Mouse (Mus musculus): ENCODE data around the gene Ndufb5. TPM values are rescaled to one million over a fixed set of nuclear protein-coding genes. Genes with fewer than 3 reads are reported as not detected.
"Not testable (repeated sequence)": the region's sequence is repeated elsewhere in the genome, so short reads cannot be mapped to it uniquely, and the experiment has no call there.

Ndufb5 gene
- polyA plus RNA-seq (2015; fragmentation: Nextera tagmentation; extraction: Ambion mirVana): 447 and 650 TPM in 2 replicates

- H3K4me3 ChIP-seq: peak within 1 kb of the TSS; percentile 63
- peak within 1 kb of the TSS; percentile 93 for H3K27ac ChIP-seq
- no peaks in the 10 kb centered on the region for H3K27me3 ChIP-seq
- H3K4me1 ChIP-seq (replicated peaks): peaks cover 19% of the 10 kb centered on the region
- under 1% methylated on average over 62 of the region's 62 CpGs for WGBS
- H3K9me3 ChIP-seq (replicated peaks): no peaks in the 10 kb centered on the region
- H3K4me2 ChIP-seq: peak within 1 kb of the TSS; percentile 64
- peak within 1 kb of the TSS; percentile 78 for H3K9ac ChIP-seq
- H3K36me3 ChIP-seq: peaks cover 29% of the 10 kb centered on the region
- peak; percentile 97 for ATAC-seq (replicated peaks; ENCODE audit: insufficient number of reproducible peaks, insufficient read depth, low FRiP score, low read depth)
Measured at GRCm38 (mm10) chr3:32736244-32737171, at the start of gene Ndufb5. Ndufb5 (plus strand) TSS chr3:32736990.

DNA sequence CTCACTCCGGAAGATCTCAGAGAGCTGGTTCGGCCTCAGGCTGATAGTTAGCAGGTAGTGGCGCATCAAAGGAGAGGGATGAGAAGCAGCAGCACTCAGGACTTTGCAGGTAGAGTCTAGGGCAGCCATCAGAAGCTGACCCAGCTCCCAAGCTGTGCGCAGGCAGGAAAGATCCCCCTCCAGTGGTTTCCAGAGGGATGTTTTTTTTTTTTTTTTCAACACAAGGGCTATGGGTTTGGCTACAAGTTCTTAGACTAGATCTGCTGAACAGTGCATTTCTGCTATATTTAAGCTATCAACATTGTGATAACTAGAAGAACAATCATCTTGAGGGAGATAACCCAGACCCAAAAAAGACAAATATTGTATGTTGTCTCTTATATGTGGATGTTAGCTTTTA is 49.6 kb upstream of the Ndufb5 start:
- H3K4me3 ChIP-seq: no peak overlapping the region
- no peak overlapping the region for H3K4me2 ChIP-seq
- no peak for ATAC-seq (replicated peaks; ENCODE audit: insufficient number of reproducible peaks, insufficient read depth, low FRiP score, low read depth)
- H3K36me3 ChIP-seq: no peaks in the 10 kb centered on the region
- no peak overlapping the region for H3K27ac ChIP-seq
- 0 out of 2 replicates have a peak, but pooled peaks cover 2% of the 10 kb centered on the region for H3K4me1 ChIP-seq (replicated peaks)
- no peaks in the 10 kb centered on the region for H3K27me3 ChIP-seq
- 66% methylated on average over 4 of the region's 4 CpGs for WGBS
- H3K9me3 ChIP-seq (replicated peaks): no peaks in the 10 kb centered on the region
- H3K9ac ChIP-seq: no peak overlapping the region

DNA sequence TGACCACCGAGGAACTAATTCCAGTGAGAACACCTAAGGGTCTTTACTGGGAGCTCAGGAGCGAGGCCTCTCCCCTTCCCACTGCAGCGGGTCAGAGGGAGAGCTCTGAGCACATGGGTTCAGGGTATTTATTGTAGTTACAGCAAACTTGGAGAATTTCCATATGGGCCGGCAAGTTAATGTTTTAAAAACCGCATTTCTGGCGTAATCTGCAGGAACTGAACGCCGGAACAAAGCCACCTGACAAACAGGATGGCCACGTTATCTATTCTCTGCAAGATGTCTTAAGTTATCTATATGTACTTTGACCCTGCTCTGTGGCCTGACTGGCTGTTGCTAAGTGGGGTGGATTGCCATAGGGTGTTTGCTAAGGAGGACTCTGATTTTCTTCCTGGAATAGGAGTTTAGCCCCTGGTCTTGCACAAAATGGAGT is 47.2 kb upstream of the Ndufb5 start:
- Histone ChIP-seq H3K27me3 (no peaks in the 10 kb centered on the region), H3K36me3 (no peaks in the 10 kb centered on the region), H3K4me3 (no peak overlapping the region), H3K27ac (no peak overlapping the region), H3K9ac (no peak overlapping the region), H3K9me3 (replicated peaks) (no peaks in the 10 kb centered on the region), H3K4me1 (replicated peaks) (0 out of 2 replicates have a peak, but pooled peaks cover 4% of the 10 kb centered on the region), H3K4me2 (no peak overlapping the region)
- no peak for ATAC-seq (replicated peaks; ENCODE audit: insufficient number of reproducible peaks, insufficient read depth, low FRiP score, low read depth)
- 56% methylated on average over 9 of the region's 9 CpGs for WGBS

GRCm38 (mm10) chr3:32690008-32690407 is 46.8 kb upstream of the Ndufb5 start:
- H3K9me3 ChIP-seq (replicated peaks): no peaks in the 10 kb centered on the region
- no peak overlapping the region for H3K4me2 ChIP-seq
- ATAC-seq (replicated peaks; ENCODE audit: insufficient number of reproducible peaks, insufficient read depth, low FRiP score, low read depth): no peak
- no peak overlapping the region for H3K27ac ChIP-seq
- no peaks in the 10 kb centered on the region for H3K36me3 ChIP-seq
- H3K9ac ChIP-seq: no peak overlapping the region
- H3K27me3 ChIP-seq: no peaks in the 10 kb centered on the region
- no peak overlapping the region for H3K4me3 ChIP-seq
- 0 out of 2 replicates have a peak, but pooled peaks cover 4% of the 10 kb centered on the region for H3K4me1 ChIP-seq (replicated peaks)
- 80% methylated on average over 3 of the region's 3 CpGs for WGBS

DNA sequence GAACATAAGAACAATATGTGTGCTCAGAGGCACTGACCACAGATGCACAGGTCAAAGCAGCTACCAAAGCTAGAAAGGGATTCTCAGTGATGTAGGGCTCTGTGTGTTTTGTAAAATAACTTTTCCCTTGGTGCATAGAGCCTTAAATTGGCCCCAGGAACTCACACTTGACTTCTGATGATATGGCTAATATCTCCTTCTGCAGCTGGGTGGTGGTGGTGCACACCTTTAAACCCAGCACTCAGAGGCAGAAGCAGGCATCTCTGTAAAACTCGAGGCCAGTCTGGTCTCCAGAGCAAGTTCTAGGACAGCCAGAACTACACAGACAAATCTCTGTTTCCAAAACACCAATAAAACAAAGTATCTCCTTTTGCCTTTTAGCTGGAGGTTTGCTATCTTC is 45.9 kb upstream of the Ndufb5 start:
- no peak for ATAC-seq (replicated peaks; ENCODE audit: insufficient number of reproducible peaks, insufficient read depth, low FRiP score, low read depth)
- no peaks in the 10 kb centered on the region for H3K27me3 ChIP-seq
- 38% methylated on average over 1 of the region's 1 CpGs for WGBS
- H3K4me1 ChIP-seq (replicated peaks): 0 out of 2 replicates have a peak, but pooled peaks cover 4% of the 10 kb centered on the region
- H3K9me3 ChIP-seq (replicated peaks): no peaks in the 10 kb centered on the region
- H3K36me3 ChIP-seq: no peaks in the 10 kb centered on the region
- no peak overlapping the region for H3K4me2 ChIP-seq
- H3K9ac ChIP-seq: no peak overlapping the region
- H3K27ac ChIP-seq: no peak overlapping the region
- no peak overlapping the region for H3K4me3 ChIP-seq

- 56% methylated on average over 5 of the region's 5 CpGs for WGBS
- H3K36me3 ChIP-seq: no peaks in the 10 kb centered on the region
- H3K27me3 ChIP-seq: no peaks in the 10 kb centered on the region
- H3K9me3 ChIP-seq (replicated peaks): no peaks in the 10 kb centered on the region
- no peak overlapping the region for H3K9ac ChIP-seq
- H3K4me2 ChIP-seq: no peak overlapping the region
- 0 out of 2 replicates have a peak, but pooled peaks cover 4% of the 10 kb centered on the region for H3K4me1 ChIP-seq (replicated peaks)
- no peak overlapping the region for H3K4me3 ChIP-seq
- H3K27ac ChIP-seq: no peak overlapping the region
- ATAC-seq (replicated peaks; ENCODE audit: insufficient number of reproducible peaks, insufficient read depth, low FRiP score, low read depth): no peak
Measured at GRCm38 (mm10) chr3:32691841-32692240, 44.9 kb upstream of the Ndufb5 start.

DNA sequence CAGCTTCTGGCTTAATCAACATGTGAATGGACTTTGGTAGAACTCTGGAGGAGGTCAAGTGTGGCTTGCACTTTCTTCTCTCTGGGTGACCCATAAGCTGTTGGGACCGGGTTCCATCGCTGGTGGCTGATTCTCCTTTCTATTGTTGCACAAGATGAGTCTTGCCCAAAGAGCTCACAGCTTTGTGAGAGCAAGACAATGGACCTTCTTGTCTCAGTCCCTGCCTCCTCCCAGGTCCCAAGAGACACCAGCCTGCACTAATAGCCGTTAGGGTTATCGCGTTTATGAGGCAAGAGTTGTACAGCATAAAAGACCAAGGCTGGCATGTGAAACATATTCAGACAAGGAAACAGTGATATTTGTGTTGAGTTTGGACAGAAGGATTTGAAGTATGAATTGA is 42.6 kb upstream of the Ndufb5 start:
- 65% methylated on average over 5 of the region's 5 CpGs for WGBS
- Histone ChIP-seq H3K4me1 (replicated peaks) (0 out of 2 replicates have a peak, but pooled peaks cover 6% of the 10 kb centered on the region), H3K9me3 (replicated peaks) (no peaks in the 10 kb centered on the region), H3K36me3 (no peaks in the 10 kb centered on the region), H3K4me3 (no peak overlapping the region), H3K27ac (no peak overlapping the region), H3K27me3 (no peaks in the 10 kb centered on the region), H3K4me2 (no peak overlapping the region), H3K9ac (no peak overlapping the region)
- no peak for ATAC-seq (replicated peaks; ENCODE audit: insufficient number of reproducible peaks, insufficient read depth, low FRiP score, low read depth)

- Histone ChIP-seq H3K27me3 (no peaks in the 10 kb centered on the region), H3K4me2 (no peak overlapping the region)
Measured at GRCm38 (mm10) chr3:32694737-32695582, 41.8 kb upstream of the Ndufb5 start.

DNA sequence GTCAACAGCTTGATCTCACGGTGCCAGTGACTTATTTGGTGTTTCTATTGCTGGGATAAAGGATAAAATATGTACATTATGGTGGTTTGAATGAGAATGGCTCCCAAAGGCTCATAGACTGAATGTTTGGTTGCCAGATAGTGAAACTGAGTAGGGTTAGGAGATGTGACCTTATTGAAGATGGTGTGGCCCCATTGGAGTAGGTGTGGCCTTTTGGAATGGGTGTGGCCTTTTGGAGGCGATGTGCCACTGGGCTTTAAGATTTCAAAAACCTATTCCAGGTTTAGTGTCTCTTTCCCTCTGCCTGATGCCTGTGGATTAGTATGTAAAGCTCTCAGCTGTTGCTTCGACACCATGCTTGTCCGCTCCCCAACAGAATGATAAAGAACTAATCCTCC is 41.2 kb upstream of the Ndufb5 start:
- H3K4me2 ChIP-seq: no peak overlapping the region
- H3K27ac ChIP-seq: no peak overlapping the region
- no peak overlapping the region for H3K4me3 ChIP-seq
- no peak overlapping the region for H3K9ac ChIP-seq
- WGBS: 81% methylated on average over 4 of the region's 4 CpGs
- no peaks in the 10 kb centered on the region for H3K27me3 ChIP-seq
- H3K36me3 ChIP-seq: no peaks in the 10 kb centered on the region
- H3K4me1 ChIP-seq (replicated peaks): 0 out of 2 replicates have a peak, but pooled peaks cover 6% of the 10 kb centered on the region
- H3K9me3 ChIP-seq (replicated peaks): no peaks in the 10 kb centered on the region
- no peak for ATAC-seq (replicated peaks; ENCODE audit: insufficient number of reproducible peaks, insufficient read depth, low FRiP score, low read depth)

More at GRCm38 (mm10) chr3:32694737-32695582, 41.8 kb upstream of the Ndufb5 start:
- H3K4me3 ChIP-seq: no peak overlapping the region
- no peak for ATAC-seq (replicated peaks; ENCODE audit: insufficient number of reproducible peaks, insufficient read depth, low FRiP score, low read depth)
- H3K4me1 ChIP-seq (replicated peaks): 0 out of 2 replicates have a peak, but pooled peaks cover 6% of the 10 kb centered on the region
- H3K36me3 ChIP-seq: no peaks in the 10 kb centered on the region
- H3K27ac ChIP-seq: no peak overlapping the region
- no peaks in the 10 kb centered on the region for H3K9me3 ChIP-seq (replicated peaks)
- no peak overlapping the region for H3K9ac ChIP-seq
- WGBS: 63% methylated on average over 12 of the region's 12 CpGs

DNA sequence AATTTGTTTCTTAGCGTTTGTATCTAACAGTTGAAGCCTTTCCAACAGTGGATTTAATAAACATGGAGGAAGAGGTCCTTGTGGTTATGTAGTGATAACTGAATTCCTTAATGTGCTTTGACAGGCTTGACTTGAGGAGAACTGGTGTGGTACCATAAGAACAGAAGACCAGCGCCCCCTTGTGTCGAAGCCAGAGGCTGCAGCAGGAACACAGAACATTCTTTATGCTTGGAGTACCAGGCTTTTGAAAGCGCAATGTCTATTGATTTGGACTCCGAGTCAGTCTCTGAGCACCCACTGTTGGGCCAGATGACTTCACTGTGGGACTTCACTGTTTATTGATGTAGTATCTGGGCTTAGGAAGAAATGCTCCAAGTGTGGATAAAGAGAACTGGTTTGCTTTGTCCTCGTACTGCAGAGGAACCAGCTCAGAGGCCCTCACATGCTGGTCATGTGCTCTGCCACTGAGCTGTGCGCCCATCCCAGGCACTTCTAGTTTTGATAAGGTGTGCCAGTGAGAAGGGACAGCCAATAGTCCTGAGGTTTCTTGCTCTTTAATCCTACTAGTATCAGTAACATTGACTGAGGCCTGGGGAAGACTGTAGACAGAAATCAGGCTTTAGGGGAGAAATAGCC is 38.4 kb upstream of the Ndufb5 start:
- Histone ChIP-seq H3K36me3 (no peaks in the 10 kb centered on the region), H3K4me2 (no peak overlapping the region), H3K9me3 (replicated peaks) (no peaks in the 10 kb centered on the region), H3K27me3 (no peaks in the 10 kb centered on the region), H3K27ac (no peak overlapping the region), H3K4me3 (no peak overlapping the region), H3K9ac (no peak overlapping the region), H3K4me1 (replicated peaks) (0 out of 2 replicates have a peak, but pooled peaks cover 3% of the 10 kb centered on the region)
- 30% methylated on average over 7 of the region's 7 CpGs for WGBS
- ATAC-seq (replicated peaks; ENCODE audit: insufficient number of reproducible peaks, insufficient read depth, low FRiP score, low read depth): no peak

- not testable (repeated sequence) for H3K4me1 ChIP-seq (replicated peaks); H3K9ac ChIP-seq; H3K27me3 ChIP-seq; H3K9me3 ChIP-seq (replicated peaks); H3K36me3 ChIP-seq; ATAC-seq (replicated peaks; ENCODE audit: insufficient number of reproducible peaks, insufficient read depth, low FRiP score, low read depth); H3K27ac ChIP-seq; H3K4me2 ChIP-seq; H3K4me3 ChIP-seq
- 86% methylated on average over 6 of the region's 6 CpGs for WGBS
Measured at GRCm38 (mm10) chr3:32704021-32704420, 32.8 kb upstream of the Ndufb5 start.
